Mouse (Mus musculus): ENCODE results near the gene Snx29. TPM values are rescaled to one million over a fixed set of nuclear protein-coding genes. Genes with fewer than 3 reads are reported as not detected.
A peak's percentile ranks its signal among the peaks of the same experiment; 100 is the strongest.

Snx29 gene
- total and polyA plus RNA-seq, 3 experiments = 2.6 to 9.9 (median 8.9) TPM

DNA sequence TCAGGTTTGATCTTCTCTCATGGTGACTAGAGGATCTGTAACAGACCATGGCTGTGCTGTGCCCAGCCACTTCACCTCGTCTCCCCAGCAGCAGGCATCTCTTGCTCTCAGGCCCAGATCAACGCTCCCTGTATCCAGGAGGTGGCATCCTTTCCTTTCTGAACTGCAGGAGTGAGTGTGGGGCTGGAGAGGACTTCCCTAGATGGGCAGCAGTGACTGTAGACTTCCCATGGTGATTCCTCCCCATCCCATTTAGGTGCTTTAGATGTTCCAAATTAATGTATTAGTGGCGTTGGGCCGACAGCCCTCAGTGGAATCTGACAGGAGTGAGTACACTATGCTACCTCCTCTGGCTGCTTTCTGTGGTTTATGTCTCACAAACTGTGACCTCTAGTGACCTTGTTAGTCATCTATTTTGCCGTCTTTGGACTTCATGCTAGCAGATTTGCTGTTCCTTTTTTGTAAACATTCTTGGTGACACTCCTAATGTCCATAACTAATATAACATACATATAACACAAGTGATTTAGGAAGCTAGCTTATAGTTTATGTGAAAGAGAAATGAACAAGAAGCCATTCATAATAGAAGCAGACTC lies 132.9 kb downstream of the Snx29 start:
- Histone ChIP-seq H3K79me2 (replicated peaks; ENCODE audit: control insufficient read depth, insufficient read depth, low read length) (no peaks in the 10 kb centered on the region), H3K4me1 (ENCODE audit: control insufficient read depth, insufficient read depth, low read length) (peaks cover under 1% of the 10 kb centered on the region), H3K9ac (ENCODE audit: low read depth, low read length) (no peak overlapping the region), H3K27ac (peak overlapping the region; percentile 8; the same call in 1 of the 2 replicates), H3K4me3 (no peak overlapping the region), H3K36me3 (ENCODE audit: control insufficient read depth, insufficient read depth, low read length) (no peaks in the 10 kb centered on the region), H3K27me3 (ENCODE audit: control insufficient read depth, insufficient read depth, low read length) (no peaks in the 10 kb centered on the region)
- WGBS = 67% methylated on average over 5 of the region's 5 CpGs
- TF ChIP-seq CTCF (IDR thresholded peaks at IDR 0.05) = peak; percentile 60
- TF ChIP-seq EP300 (IDR thresholded peaks at IDR 0.05; ENCODE audit: insufficient read depth, low read depth, low read length) = no peak
- DNase-seq = peak in 1 of 2 experiments; percentile 29
- intact Hi-C loops (cut with DNase I) = no loop called here

DNA sequence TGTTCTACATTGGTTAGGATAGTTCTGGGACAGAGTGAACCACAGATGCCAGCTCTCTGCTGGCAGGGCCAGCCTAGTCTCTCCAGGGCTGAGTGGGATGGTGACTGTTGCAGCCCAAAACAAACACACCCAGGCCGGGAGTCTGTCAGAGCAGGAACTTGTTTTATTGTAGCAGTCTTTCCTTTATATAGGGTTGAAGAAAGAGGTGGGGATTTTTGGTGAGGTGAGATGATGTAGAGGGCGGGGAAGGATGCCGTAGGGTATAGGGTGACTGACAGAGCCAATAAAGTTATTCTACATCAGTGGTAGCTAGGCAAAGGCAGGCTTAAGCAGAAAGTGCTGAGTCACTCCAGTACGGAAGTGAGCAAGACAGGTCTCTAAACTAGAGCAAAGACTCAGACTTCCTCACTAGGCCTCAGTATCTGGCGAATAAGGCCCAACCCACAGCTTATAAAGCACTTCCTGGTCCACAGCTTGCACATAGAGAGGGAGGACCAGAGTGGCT lies 133.5 kb downstream of the Snx29 start:
- no peaks in the 10 kb centered on the region for H3K36me3 ChIP-seq (ENCODE audit: control insufficient read depth, insufficient read depth, low read length)
- H3K4me3 ChIP-seq = no peak overlapping the region
- intact Hi-C loops (cut with DNase I) = no loop called here
- TF ChIP-seq POLR2A (IDR thresholded peaks at IDR 0.05; ENCODE audit: insufficient read depth, low read depth, low read length) (no peak), EP300 (IDR thresholded peaks at IDR 0.05; ENCODE audit: insufficient read depth, low read depth, low read length) (no peak), CTCF (IDR thresholded peaks at IDR 0.05) (no peak)
- no peaks in the 10 kb centered on the region for H3K79me2 ChIP-seq (replicated peaks; ENCODE audit: control insufficient read depth, insufficient read depth, low read length)
- 70% methylated on average over 5 of the region's 5 CpGs for WGBS
- H3K4me1 ChIP-seq (ENCODE audit: control insufficient read depth, insufficient read depth, low read length) = peaks cover 5% of the 10 kb centered on the region
- H3K27ac ChIP-seq = peak overlapping the region; percentile 36
- DNase-seq = peak in 1 of 2 experiments; percentile 40
- H3K9ac ChIP-seq (ENCODE audit: low read depth, low read length) = no peak overlapping the region
- H3K27me3 ChIP-seq (ENCODE audit: control insufficient read depth, insufficient read depth, low read length) = no peaks in the 10 kb centered on the region

DNA sequence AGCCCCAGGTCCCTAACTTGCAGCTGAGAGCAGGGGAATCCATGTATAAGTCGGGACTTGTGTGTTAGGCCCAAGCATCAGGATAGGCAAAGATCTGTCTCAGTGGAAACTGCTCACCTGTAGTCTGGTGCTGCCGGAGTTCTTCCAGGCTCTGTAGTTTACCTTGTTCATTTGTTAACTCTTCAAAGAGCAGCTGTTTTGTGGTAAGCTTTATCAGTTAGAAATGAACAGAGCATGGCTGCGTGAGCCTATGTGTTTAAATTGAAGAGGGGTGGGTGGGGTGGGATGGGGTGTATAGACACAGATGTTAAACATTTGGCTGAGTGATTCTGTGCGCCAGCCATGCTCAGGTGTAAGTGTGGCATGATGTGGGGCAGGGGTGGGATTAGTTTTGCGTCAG lies 134.4 kb downstream of the Snx29 start:
- intact Hi-C loops (cut with DNase I) = no loop called here
- Histone ChIP-seq H3K36me3 (ENCODE audit: control insufficient read depth, insufficient read depth, low read length) (peaks cover 2% of the 10 kb centered on the region), H3K27me3 (ENCODE audit: control insufficient read depth, insufficient read depth, low read length) (no peaks in the 10 kb centered on the region), H3K27ac (no peak overlapping the region), H3K4me1 (ENCODE audit: control insufficient read depth, insufficient read depth, low read length) (peaks cover 13% of the 10 kb centered on the region), H3K4me3 (no peak overlapping the region), H3K9ac (ENCODE audit: low read depth, low read length) (no peak overlapping the region), H3K79me2 (replicated peaks; ENCODE audit: control insufficient read depth, insufficient read depth, low read length) (no peaks in the 10 kb centered on the region)
- no peak for TF ChIP-seq POLR2A (IDR thresholded peaks at IDR 0.05; ENCODE audit: insufficient read depth, low read depth, low read length)
- no peak for TF ChIP-seq EP300 (IDR thresholded peaks at IDR 0.05; ENCODE audit: insufficient read depth, low read depth, low read length)
- TF ChIP-seq CTCF (IDR thresholded peaks at IDR 0.05) = no peak
- no peak for DNase-seq
- 94% methylated on average over 5 of the region's 5 CpGs for WGBS

DNA sequence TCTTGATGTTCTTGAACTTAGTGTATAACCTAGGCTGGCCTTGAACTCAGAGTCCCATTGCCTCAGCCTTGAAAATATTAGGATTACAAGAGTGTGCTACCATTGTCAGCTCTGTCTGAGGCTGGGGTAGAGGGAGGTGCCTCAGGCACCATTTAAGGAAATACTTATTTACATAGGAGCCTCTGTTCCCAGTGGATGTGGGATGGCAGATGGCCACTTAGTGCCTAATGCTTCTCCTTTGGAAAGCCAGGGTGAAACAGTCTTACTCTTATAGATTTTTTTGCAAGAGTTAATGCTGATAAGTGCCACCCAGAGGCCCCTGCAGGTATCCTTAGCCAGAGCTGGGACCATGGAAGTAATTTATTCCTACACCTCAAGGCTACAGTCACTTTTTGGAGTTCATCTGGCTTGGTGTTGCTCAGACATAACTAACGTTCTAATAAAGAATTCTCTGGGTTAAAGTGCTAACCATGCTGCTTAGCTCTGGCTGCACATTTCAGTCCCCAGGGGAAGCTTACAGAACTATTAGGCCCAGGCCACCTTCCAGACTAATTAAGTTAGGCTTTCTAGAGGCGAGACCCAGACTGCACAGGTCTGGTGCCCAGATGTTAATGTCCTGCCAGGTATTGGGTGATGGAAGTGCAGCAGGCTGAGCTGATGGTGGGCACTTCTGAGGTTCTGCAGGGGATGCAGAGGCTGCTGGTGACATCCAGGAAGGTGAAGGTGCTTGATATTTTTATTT lies 135.1 kb downstream of the Snx29 start:
- intact Hi-C loops (cut with DNase I) = no loop called here
- Histone ChIP-seq H3K27me3 (ENCODE audit: control insufficient read depth, insufficient read depth, low read length) (no peaks in the 10 kb centered on the region), H3K79me2 (replicated peaks; ENCODE audit: control insufficient read depth, insufficient read depth, low read length) (no peaks in the 10 kb centered on the region), H3K4me1 (ENCODE audit: control insufficient read depth, insufficient read depth, low read length) (peaks cover 16% of the 10 kb centered on the region), H3K9ac (ENCODE audit: low read depth, low read length) (no peak overlapping the region), H3K36me3 (ENCODE audit: control insufficient read depth, insufficient read depth, low read length) (peaks cover 3% of the 10 kb centered on the region), H3K4me3 (no peak overlapping the region), H3K27ac (no peak overlapping the region)
- no peak for DNase-seq
- TF ChIP-seq EP300 (IDR thresholded peaks at IDR 0.05; ENCODE audit: insufficient read depth, low read depth, low read length) (no peak), CTCF (IDR thresholded peaks at IDR 0.05) (no peak), POLR2A (IDR thresholded peaks at IDR 0.05; ENCODE audit: insufficient read depth, low read depth, low read length) (no peak)
- WGBS = 69% methylated on average over 2 of the region's 2 CpGs

DNA sequence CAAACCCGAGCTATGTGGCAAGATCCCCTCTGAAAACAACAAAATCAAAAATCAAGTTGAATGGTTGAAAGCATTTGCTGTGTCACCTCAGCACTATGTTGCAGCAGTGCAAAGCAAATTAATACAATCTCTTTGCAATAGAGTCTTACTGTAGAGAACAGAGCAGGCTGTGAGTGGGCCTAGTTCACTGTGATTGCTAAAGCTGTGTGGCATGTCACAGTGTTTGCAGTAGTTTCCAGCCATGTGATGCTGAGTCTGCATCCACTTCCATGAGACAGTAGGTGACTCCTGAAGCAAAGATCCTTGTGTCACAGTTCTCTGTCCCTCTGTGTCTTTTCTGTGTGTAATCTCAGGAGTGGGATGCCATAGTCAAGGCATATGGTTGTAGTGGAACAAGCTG lies 137.5 kb downstream of the Snx29 start:
- Histone ChIP-seq H3K4me3 (no peak overlapping the region), H3K27me3 (ENCODE audit: control insufficient read depth, insufficient read depth, low read length) (no peaks in the 10 kb centered on the region), H3K36me3 (ENCODE audit: control insufficient read depth, insufficient read depth, low read length) (peaks cover 6% of the 10 kb centered on the region), H3K79me2 (replicated peaks; ENCODE audit: control insufficient read depth, insufficient read depth, low read length) (no peaks in the 10 kb centered on the region), H3K27ac (no peak overlapping the region; the same call in 1 of the 2 replicates), H3K9ac (ENCODE audit: low read depth, low read length) (no peak overlapping the region), H3K4me1 (ENCODE audit: control insufficient read depth, insufficient read depth, low read length) (peaks cover 16% of the 10 kb centered on the region)
- TF ChIP-seq CTCF (IDR thresholded peaks at IDR 0.05) (no peak), POLR2A (IDR thresholded peaks at IDR 0.05; ENCODE audit: insufficient read depth, low read depth, low read length) (no peak), EP300 (IDR thresholded peaks at IDR 0.05; ENCODE audit: insufficient read depth, low read depth, low read length) (no peak)
- intact Hi-C loops (cut with DNase I) = loop anchor here (10.0 kb wide), 1 partner anchor 235 kb away; no protein-coding TSS in a partner anchor
- DNase-seq = no peak
- WGBS = 95% methylated on average over 1 of the region's 1 CpGs

DNA sequence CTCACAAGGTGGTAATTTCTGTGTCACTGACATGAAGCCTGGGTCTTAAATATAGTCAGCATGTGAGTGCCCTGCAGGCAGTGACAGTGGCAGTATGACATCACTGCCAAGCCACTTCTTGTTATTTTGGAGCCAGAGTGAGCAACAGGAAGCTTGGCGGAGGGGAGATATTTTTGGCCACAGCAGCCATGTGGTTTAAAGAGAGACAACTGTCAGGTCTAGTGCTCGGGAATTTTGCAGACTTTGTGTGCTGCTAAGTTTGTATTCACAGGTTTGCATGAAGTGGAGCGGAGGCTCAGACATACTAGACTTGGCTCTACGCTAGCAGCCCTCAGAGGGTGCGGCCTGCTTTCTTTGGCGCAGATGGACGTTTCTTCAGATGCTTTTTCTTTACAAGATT lies 138.9 kb downstream of the Snx29 start:
- TF ChIP-seq EP300 (IDR thresholded peaks at IDR 0.05; ENCODE audit: insufficient read depth, low read depth, low read length) = 0 out of 2 replicates have a peak, but pooled peaks have one; percentile 53
- no peak for TF ChIP-seq POLR2A (IDR thresholded peaks at IDR 0.05; ENCODE audit: insufficient read depth, low read depth, low read length)
- Histone ChIP-seq H3K27me3 (ENCODE audit: control insufficient read depth, insufficient read depth, low read length) (no peaks in the 10 kb centered on the region), H3K27ac (peak overlapping the region; percentile 91), H3K36me3 (ENCODE audit: control insufficient read depth, insufficient read depth, low read length) (peaks cover 6% of the 10 kb centered on the region), H3K79me2 (replicated peaks; ENCODE audit: control insufficient read depth, insufficient read depth, low read length) (no peaks in the 10 kb centered on the region), H3K4me3 (0 out of 2 replicates have a peak overlapping the region, but pooled peaks have one; percentile 30), H3K9ac (ENCODE audit: low read depth, low read length) (peak overlapping the region; percentile 58), H3K4me1 (ENCODE audit: control insufficient read depth, insufficient read depth, low read length) (peaks cover 16% of the 10 kb centered on the region)
- WGBS = 4% methylated on average over 7 of the region's 7 CpGs
- intact Hi-C loops (cut with DNase I) = loop anchor here (10.0 kb wide), 1 partner anchor 233 kb away; no protein-coding TSS in a partner anchor
- peak; percentile 54 to 80 for DNase-seq

Data from heart, adult 2 months (tissue).